ENCODE assay signal across 19 mouse cellular contexts in the genomic region with DNA sequence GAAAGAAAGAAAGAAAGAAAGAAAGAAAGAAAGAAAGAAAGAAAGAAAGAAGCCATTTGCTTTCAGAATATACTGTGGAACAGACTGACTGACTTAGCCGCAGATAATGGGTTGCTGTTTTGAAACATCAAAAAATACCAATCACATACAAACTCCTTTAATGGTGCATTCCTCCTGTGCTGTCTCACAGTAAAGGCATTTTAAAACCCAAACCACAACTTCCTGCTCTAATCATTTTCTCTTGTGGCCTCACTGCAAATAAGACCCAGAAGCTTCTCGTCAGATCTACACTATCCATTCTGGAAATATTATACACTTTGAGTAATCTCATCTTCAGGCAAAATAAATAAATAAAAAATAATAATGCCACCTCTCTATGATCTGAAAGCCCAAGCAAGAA.
"Had no signal": no experiment of that assay in that cellular context is flagged by ENCODE, and none has a peak within 500 bp of the region (broad histone marks: within the 10 kb centered on the region; RNA-seq: fewer than 3 reads in every experiment).

No protein-coding gene starts in this region.

- H3K9ac ChIP-seq: liver, embryonic 15.5 days; liver, postnatal 0 days; lung, embryonic 15.5 days; midbrain, embryonic 13.5 days; midbrain, embryonic 15.5 days; neural tube, embryonic 12.5 days; stomach, embryonic 15.5 days had no signal

- H3K4me2 ChIP-seq: liver, embryonic 15.5 days; lung, embryonic 15.5 days; midbrain, embryonic 11.5 days; midbrain, embryonic 13.5 days; midbrain, embryonic 15.5 days; neural tube, embryonic 12.5 days; stomach, embryonic 15.5 days had no signal

- H3K4me1 ChIP-seq: liver, embryonic 15.5 days; lung, embryonic 15.5 days; megakaryocyte, embryonic 14.5 days; midbrain, embryonic 13.5 days; midbrain, embryonic 15.5 days; neural tube, embryonic 12.5 days; stomach, embryonic 15.5 days had no signal

- H3K27me3 ChIP-seq: liver, embryonic 15.5 days; lung, embryonic 15.5 days; megakaryocyte, embryonic 14.5 days; midbrain, embryonic 13.5 days; midbrain, embryonic 15.5 days; neural tube, embryonic 12.5 days; stomach, embryonic 15.5 days had no signal

- H3K27ac ChIP-seq: liver, embryonic 15.5 days; lung, embryonic 15.5 days; macrophage; midbrain, embryonic 13.5 days; midbrain, embryonic 15.5 days; neural tube, embryonic 12.5 days; stomach, embryonic 15.5 days; stomach, postnatal 0 days had no signal

- H3K36me3 ChIP-seq: liver, embryonic 15.5 days; lung, embryonic 15.5 days; midbrain, embryonic 13.5 days; midbrain, embryonic 15.5 days; neural tube, embryonic 12.5 days; stomach, embryonic 15.5 days had no signal

- H3K9me3 ChIP-seq: liver, embryonic 15.5 days; lung, embryonic 15.5 days; megakaryocyte, embryonic 14.5 days; midbrain, embryonic 13.5 days; midbrain, embryonic 15.5 days; neural tube, embryonic 12.5 days; stomach, embryonic 15.5 days had no signal

- ATAC-seq: liver, postnatal 0 days; lung, postnatal 0 days; midbrain, embryonic 13.5 days; midbrain, embryonic 15.5 days had no signal

- H3K4me3 ChIP-seq: liver, embryonic 15.5 days; lung, embryonic 15.5 days; megakaryocyte, embryonic 14.5 days; midbrain, embryonic 13.5 days; midbrain, embryonic 15.5 days; neural tube, embryonic 12.5 days; stomach, embryonic 15.5 days had no signal

- DNase-seq: liver, postnatal 0 days; lung, adult 2 months; lung, postnatal 14 days; lung, postnatal 36 days; right cerebral cortex, postnatal 14 days; thymus, adult 2 months; thymus, postnatal 25 days; thymus, postnatal 4 days had no signal
